Mouse (Mus musculus): ENCODE measurements around the gene Zbtb8os.
A peak's percentile ranks its signal among the peaks of the same experiment; 100 is the strongest.

The Zbtb8os gene

DNA sequence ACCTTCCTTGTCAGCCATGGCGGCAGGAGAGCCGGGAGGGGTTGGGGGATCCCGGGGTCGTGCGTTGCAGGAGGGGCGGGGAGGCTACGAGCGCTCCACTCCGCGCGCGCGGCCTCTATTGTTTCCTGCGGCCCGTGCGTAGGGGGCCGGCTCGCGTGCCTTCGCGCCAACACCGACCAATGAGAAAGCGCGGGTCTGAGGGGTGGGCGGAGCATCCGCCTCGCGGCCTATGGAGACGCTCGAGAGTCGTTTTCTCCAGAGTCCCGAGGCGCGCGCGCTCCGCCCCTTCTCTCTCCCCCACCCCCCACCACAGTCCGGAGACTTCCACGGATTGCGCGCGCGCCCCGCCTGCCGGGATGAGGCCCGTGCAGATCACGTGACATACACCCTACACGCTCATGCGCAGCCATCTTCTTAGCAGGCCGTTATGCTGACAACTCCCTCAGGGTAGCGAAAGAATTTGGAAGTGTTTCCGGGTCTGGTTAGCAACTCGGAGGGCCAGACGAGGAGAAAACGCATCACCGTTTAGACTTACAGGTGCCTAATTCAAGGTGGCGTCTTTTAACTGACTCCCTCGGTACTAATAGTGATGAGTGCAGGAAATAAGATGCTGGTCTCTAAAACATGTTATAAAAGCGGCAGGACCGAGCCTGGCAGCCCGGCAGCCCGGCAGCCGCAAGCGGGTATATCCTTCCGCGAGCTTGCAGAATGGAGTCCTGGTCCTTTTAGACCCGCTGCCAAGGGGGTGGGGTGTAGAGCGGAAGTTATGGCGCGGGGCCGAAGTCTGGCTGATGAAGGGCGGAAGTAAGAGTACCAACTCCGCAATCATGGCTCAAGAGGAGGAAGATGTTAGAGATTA, at the start of gene Zbtb8os, which contains the start of gene Rbbp4:
Zbtb8os (plus strand) TSS at position 480 of the 859 bp plus-strand sequence.
Rbbp4 (minus strand) TSS at position 155 of the 859 bp plus-strand sequence.
- DNase-seq, result peak; percentile 98 to 99

DNA sequence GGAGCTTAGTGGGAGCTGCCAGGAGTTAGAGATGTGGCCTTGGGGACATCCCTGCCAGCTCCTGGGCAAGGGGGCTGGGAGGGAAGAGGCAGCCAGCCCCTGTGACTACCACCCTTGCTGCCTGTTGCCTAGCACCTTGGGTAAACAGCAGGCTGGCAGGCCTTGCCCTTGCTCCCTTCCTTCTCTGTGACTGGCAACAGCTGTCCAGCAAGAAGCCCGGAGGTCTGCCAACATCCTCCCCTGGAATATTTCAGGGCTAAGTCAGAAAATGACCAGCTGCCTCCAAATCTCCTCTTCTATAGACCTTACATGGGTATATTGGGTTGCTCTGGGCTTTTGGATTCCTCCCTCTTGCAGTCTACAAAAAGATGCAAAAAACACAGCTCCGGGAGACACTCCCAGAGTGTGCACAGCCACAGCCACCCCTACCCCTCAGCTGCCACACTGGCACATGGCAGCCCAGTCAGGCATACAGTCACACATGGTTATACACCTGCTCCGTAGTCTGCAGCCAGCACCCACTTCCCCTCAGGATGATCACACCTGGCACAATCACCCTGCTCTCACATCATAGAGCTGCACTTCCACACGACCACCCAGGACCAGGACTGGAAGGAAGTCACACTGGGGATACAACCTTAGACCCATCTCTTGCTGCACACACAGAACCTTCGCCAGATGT, 49.4 kb upstream of the Zbtb8os start:
- DNase-seq, result peak in 1 of 2 experiments; percentile 28

GRCm38 (mm10) chr4:129286683-129287471, 48.6 kb upstream of the Zbtb8os start:
- DNase-seq, result peak; percentile 38 to 61

DNA sequence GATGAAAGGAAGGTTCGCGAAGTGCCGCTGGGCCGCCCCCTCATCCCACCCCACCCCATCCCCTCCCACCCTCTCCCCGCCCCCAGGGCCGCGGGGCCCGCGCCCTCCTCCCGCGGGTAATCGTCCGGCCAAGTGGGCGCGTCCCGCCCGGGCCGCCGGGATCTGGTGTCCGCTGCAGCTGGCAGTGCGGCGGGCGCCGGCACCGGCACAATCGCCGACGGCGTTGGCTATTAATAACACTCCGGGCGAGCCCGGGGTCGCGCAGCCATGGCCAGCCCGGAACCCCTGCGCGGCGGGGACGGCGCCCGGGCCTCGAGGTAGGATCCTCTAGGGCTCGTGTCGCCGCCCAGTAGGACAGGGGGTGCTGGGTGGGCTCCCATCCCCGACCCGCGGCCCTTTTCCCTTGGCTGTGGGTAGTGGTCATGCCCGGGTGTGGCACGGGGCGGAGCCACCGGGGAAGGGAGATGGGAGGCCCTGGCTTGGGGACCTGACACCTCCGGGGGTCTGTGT, 48.0 kb upstream of the Zbtb8os start, which contains the start of gene Sync:
Sync (plus strand) TSS at position 146 of the 510 bp plus-strand sequence.
- DNase-seq, result peak; percentile 45 to 66

DNA sequence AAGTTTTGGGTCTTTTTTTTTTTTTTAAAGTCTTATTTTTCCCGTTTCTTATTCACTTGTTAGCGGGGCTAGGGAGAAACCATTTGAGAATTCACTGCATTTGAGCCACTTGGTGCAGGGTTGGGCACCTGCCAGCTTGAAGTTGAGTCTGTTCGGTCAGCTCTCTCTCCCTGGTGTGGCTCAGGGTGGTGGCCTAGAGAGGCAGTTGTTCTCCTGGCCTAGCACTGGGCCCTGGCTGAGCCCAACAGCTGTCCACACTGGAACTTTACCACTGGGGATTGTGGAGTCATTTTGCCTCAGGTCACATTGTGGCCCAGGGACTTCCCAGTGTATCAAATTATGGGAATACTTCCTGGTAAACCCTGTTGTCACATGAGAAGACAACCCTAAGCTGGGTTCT, 47.4 kb upstream of the Zbtb8os start:
- DNase-seq, result peak; percentile 31 to 51

DNA sequence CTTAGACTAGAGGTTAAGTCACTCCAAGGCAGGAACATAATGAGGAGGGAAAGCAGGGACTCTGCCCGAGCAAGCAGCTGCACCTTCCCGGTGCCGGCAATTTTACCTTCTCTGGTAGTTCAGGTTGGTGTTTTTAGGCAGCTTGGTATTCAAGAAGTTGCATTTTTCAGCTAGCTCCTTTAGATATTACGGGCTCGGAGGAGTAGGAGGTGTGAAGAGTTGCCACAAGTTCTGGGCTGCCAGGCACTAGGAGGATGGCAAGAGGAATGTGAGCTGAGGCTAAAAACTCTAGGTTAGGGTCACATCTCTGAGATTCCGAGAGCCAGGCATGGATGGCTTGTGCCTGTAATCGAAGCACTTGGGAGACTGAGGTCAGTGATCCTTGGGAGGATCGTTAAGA, 45.8 kb upstream of the Zbtb8os start:
- DNase-seq, result no peak

DNA sequence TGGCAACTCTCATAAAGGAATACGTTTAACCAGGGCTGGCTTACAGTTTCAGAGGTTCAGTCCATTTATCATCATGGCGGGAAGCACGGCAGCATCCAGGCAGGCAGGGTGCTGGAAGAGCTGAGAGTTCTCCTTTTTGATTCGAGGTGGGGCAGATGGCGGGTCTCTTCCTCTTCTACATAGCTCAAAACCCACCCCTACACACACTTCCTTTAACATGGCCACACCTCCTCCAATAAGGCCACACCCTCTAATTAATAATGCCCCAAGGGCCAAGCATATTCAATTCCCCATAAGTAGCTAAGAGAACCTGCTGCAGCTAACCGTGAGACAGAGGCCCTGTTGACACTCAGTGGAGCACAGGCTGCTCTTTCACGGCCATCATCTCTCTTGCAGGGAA, 42.7 kb upstream of the Zbtb8os start:
- no peak for DNase-seq

DNA sequence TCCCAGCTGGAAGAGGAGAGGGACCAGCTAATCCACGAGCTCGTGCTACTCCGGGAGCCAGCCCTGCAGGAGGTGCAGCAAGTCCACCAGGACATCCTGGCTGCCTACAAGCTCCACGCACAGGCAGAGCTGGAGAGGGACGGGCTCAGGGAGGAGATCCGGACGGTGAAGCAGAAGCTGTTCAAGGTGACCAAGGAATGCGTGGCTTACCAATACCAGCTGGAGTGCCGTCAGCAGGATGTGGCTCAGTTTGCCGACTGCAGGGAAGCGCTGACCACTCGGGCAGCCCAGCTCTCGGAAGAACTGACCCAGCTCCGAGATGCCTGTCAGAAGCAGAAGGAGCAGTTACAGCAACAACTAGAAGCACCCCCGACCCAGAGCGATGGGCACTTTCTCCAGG, 41.8 kb upstream of the Zbtb8os start:
- DNase-seq, result peak in 1 of 2 experiments; percentile 29

- DNase-seq, result no peak
Observed at GRCm38 (mm10) chr4:129295188-129295587, 40.3 kb upstream of the Zbtb8os start.

DNA sequence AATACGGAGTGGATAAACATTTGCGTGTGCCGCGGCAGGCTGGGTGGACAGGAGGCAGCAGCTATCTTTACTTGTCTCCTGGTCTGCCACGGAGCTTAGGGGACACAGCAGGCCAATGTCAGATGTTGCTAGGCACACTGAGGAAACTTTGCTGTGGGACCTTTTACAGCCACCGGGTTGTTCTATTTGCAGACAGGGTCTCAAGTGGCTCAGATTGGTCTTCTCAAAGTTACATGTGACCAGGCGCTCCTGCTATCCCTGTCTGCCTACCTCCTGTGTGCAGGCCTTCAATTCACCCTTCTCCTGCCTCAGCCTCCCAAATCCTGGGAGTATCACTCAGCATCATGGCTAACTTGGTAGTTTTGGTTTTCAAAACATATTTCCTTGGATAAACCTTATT, 39.4 kb upstream of the Zbtb8os start:
- DNase-seq, result no peak

- no peak for DNase-seq
Observed at GRCm38 (mm10) chr4:129297724-129298123, 37.8 kb upstream of the Zbtb8os start.

DNA sequence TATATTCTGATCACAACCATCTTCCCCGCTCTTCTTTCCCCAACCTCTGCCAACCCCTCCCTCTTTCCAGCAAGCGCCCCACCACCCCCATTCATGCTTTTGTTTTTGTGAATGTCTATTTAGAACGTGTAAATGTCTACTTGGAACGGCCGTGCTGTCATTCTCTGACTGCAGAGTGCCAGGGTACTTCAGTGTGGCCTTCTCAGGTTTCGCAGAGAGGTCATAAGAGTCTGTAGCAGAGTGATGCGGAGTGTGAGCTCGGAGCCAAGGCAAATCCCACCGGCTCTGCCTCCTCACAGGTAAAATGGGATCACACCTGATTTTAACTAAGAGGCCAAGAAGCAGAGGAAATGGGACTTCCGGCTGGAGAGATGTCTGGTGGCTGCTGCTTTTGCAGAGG, 36.4 kb upstream of the Zbtb8os start:
- DNase-seq, result no peak

DNA sequence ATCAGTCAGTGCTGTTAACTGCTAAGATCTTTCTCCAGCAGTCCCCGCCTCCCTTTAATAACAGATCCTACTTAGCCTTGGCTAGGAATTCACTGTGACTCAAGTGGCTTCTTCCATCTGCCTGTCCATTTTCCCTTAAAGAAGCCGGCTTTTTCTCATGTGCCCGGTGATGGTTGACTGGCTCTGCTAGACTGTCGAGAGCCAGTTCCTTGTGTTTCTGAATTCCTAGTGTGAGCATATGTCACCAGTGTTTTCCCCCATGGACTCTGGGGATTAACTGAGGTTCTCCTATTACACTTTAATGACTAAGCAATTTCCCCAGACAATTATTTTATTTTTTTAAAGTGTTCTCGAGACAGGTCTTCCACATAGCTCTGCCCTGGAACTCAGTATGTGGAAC, 32.1 kb upstream of the Zbtb8os start:
- no peak for DNase-seq

DNA sequence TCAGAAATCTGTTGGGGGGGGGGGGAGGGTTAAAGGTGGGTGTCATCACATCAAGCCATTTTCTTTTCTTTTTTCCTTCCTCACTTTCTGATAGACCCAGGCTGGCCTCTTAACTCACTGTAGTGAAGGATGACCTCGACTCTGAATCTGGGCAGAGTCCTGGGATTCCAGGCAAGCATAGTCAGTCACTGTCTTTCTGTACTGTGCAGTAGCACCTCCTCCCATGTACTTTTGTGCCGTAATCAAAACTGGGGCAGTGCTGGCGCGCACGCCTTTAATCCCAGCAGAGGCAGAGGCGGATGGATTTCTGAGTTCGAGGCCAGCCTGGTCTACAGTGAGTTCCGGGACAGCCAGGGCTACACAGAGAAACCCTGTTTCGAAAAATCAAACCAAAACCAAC, 31.7 kb upstream of the Zbtb8os start:
- DNase-seq, result peak in 1 of 2 experiments; percentile 15

DNA sequence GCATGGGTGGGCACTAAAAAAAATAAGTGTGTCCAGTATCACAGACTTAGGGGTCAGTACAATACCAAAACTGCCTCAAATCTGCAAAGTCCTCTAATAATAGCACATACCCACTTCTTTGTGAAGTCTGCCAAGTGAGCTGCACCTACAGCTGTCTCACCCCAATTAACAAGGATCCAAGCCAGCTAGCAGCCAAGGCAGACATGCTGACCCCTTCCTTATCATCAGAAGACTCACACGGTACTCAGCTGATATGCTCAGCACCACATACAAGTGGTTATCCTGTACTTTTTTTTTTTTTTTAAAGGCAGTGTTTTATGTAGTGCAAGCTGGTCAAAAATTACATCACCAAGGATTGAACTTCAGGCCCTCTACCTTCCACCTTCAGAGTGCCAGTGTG, 31.2 kb upstream of the Zbtb8os start:
- DNase-seq, result no peak

DNA sequence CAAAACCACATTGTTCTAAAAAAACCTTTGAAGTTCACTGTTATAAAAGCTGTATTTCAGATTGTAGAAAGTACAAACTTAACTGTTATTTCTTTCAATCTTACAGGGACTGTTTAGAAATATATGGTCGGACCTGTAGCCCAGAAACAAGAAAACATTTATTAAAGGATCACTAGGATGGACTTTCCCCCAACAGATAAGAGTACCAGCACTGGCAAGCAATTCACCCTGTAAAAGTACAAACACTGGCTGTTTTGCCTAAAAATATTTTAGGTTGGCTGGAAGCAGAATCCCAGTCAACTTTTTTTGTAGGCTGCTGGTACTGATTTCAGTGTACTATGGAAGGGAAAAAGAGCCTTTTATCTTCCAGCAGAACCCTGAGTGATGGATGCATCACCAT, 27.6 kb upstream of the Zbtb8os start:
- no peak for DNase-seq

GRCm38 (mm10) chr4:129313886-129314285, 21.6 kb upstream of the Zbtb8os start:
- DNase-seq, result no peak

DNA sequence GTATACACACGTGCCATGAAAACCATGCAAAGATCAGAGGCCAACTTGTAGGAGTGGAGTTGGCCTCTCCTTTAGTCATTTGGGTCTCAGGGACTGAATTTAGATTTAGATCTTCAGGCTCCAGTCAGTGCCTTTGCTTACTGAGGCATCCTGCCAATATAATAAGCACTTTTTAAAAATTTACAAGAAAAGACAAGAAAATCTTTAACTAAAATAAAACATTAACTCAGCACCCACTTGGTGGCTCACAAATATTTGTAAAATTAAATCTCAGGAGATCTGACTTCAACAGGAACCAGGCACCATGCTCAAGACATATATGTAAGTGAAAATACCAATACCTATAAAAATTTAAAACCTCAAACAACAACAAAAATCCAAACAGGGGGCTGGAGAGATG, 14.6 kb upstream of the Zbtb8os start:
- no peak for DNase-seq

DNA sequence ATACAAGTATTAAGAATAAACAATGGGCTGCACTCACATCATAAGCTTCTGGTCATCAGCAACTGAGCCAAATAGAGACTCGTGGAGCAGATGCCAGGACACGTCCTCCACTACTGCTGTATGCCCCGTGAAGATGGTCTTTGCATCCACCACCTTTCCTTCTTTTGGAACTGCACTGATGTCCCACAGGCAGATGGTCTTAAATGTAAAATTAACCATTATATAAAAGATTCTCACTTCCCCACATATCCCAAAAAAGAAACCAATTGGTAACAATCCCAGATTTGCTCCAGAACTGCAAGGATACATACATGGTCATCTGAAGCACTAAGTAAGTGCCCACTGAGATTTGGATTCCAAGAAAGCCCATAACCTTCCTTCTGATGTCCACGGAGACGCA, 13.5 kb upstream of the Zbtb8os start:
- DNase-seq, result no peak

DNA sequence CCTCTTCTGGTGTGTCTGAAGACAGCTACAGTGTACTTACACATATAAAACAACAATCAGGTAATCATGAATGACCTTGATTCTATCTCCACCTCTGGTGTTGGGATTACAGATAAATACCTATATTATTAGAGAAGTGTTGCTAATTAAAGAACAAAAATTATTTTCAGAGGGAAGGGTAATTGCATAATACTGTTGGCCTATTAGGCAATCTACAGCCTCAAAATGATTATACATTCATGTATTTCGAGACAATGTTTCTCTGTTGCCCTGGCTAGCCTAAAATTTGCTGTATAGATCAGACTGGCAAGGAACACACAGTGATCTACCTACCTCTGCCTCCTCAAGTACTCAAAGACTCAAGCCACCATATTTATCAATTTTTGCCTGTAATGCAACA, 12.0 kb upstream of the Zbtb8os start:
- no peak for DNase-seq

GRCm38 (mm10) chr4:129324756-129325155, 10.7 kb upstream of the Zbtb8os start:
- no peak for DNase-seq

- DNase-seq, result no peak
Observed at GRCm38 (mm10) chr4:129326191-129326590, 9.3 kb upstream of the Zbtb8os start.

- no peak for DNase-seq
Observed at GRCm38 (mm10) chr4:129332846-129333245, 2.6 kb upstream of the Zbtb8os start.

All from kidney, postnatal 4 days (tissue).